Mouse (Mus musculus) cerebellum, postnatal 25 days (tissue): ENCODE measurements around the gene Med15.

Experiments
- DNase-seq, 2 experiments: peaks; one replicate each; pipeline ENCODE4 v3.0.0; 2021; ENCODE audit warnings: mixed read lengths in 2 of 2

Gene Med15

GRCm38 (mm10) chr16:17647566-17648340, 84.9 kb downstream of the Med15 start:
- peak; percentile 67 for DNase-seq

- DNase-seq, result peak; percentile 51 to 60
Observed at GRCm38 (mm10) chr16:17647156-17647555, 85.5 kb downstream of the Med15 start.

GRCm38 (mm10) chr16:17646310-17647114, 86.2 kb downstream of the Med15 start, which contains the start of gene Ccdc74a:
TSS of gene Ccdc74a (plus strand) at chr16:17646470.
- DNase-seq, result peak; percentile 90 to 93

GRCm38 (mm10) chr16:17643437-17643990, 89.2 kb downstream of the Med15 start:
- DNase-seq, result peak in 1 of 2 experiments; percentile 24

- DNase-seq, result peak; percentile 91 to 92
Observed at GRCm38 (mm10) chr16:17642311-17642710, 90.4 kb downstream of the Med15 start.

- peak in 1 of 2 experiments; percentile 44 for DNase-seq
Observed at GRCm38 (mm10) chr16:17641301-17641700, 91.4 kb downstream of the Med15 start.

GRCm38 (mm10) chr16:17640706-17641105, 92.0 kb downstream of the Med15 start:
- peak; percentile 22 to 47 for DNase-seq

GRCm38 (mm10) chr16:17639951-17640350, 92.7 kb downstream of the Med15 start:
- no peak for DNase-seq

GRCm38 (mm10) chr16:17639081-17639480, 93.6 kb downstream of the Med15 start:
- no peak for DNase-seq

GRCm38 (mm10) chr16:17638036-17638628, 94.6 kb downstream of the Med15 start:
- DNase-seq, result peak; percentile 21

GRCm38 (mm10) chr16:17637610-17638009, 95.1 kb downstream of the Med15 start:
- peak in 1 of 2 experiments; percentile 21 for DNase-seq

- DNase-seq, result no peak
Observed at GRCm38 (mm10) chr16:17636904-17637303, 95.8 kb downstream of the Med15 start.

GRCm38 (mm10) chr16:17633481-17634181, 99.1 kb downstream of the Med15 start:
- peak; percentile 31 to 55 for DNase-seq

- DNase-seq, result no peak
Observed at GRCm38 (mm10) chr16:17632580-17632979, 100.1 kb downstream of the Med15 start.

- DNase-seq, result no peak
Observed at GRCm38 (mm10) chr16:17626269-17626555, 106.5 kb downstream of the Med15 start.

GRCm38 (mm10) chr16:17625488-17626268, 107.0 kb downstream of the Med15 start:
- peak; percentile 20 to 44 for DNase-seq

GRCm38 (mm10) chr16:17621936-17622335, 110.8 kb downstream of the Med15 start:
- DNase-seq, result no peak

- DNase-seq, result peak; percentile 95
Observed at GRCm38 (mm10) chr16:17619198-17620105, 113.2 kb downstream of the Med15 start, which contains the start of gene Smpd4. TSS of gene Smpd4 (plus strand) at chr16:17619354.

- peak; percentile 72 to 83 for DNase-seq
Observed at GRCm38 (mm10) chr16:17617922-17618565, 114.6 kb downstream of the Med15 start.

- DNase-seq, result no peak
Observed at GRCm38 (mm10) chr16:17616212-17616611, 116.5 kb downstream of the Med15 start.
